Mouse (Mus musculus) olfactory bulb, adult 2 months (tissue): ENCODE results near the gene Pcbp4.

ENCODE experiments used
- CTCF ChIP-seq: fragments of 200-500 bp; IDR thresholded peaks from 2 replicates; pipeline ENCODE4 v1.5.1; 2012; ENCODE audit warnings: low read depth, mild to moderate bottlenecking, low read length, moderate library complexity; ENCODE audit not compliant: insufficient read depth
- POLR2A ChIP-seq: fragments of 200-500 bp; IDR thresholded peaks from 2 replicates; pipeline ENCODE4 v1.6.1; 2012; ENCODE audit warnings: mild to moderate bottlenecking, low read depth, low read length, moderate library complexity; ENCODE audit not compliant: insufficient read depth

DNA sequence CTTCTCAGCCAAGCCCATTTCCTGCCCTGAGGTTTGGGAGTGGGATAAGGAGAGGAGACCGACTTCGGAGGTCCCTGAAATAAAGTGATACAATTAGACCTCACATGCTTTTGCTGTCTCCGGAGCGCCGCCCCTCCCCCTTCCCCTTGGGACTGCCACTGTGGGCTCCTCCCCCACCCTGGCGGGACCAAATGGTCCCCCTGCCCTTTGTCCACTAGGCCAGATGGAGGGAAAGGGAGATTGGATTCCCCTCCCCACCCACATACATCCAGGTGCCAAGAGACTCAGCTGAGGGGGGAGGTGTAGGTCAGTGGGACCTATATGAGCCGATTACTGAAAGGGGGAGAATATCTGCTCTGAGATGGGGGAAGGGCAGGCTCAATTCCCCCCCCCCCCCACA, 270 bp upstream of the Pcbp4 start:
- TF ChIP-seq POLR2A (no peak), CTCF (no peak)
